Mouse (Mus musculus) olfactory bulb, adult 2 months (tissue): ENCODE results near the gene Hivep3. TPM values are rescaled to one million over a fixed set of nuclear protein-coding genes. Genes with fewer than 3 reads are reported as not detected.

Experiments
- H3K27ac ChIP-seq: fragments of 200-500 bp; 2 replicates; pipeline ENCODE4 v1.5.1; 2012; ENCODE audit warnings: low read depth, low read length; ENCODE audit not compliant: insufficient read depth
- H3K4me1 ChIP-seq: fragments of 200-500 bp; 2 replicates; pipeline ENCODE4 v1.6.1; 2012; ENCODE audit warnings: low read length; ENCODE audit not compliant: control insufficient read depth, insufficient read depth
- H3K4me3 ChIP-seq: fragments of 200-500 bp; 2 replicates; pipeline ENCODE4 v1.5.1; 2012; ENCODE audit warnings: mild to moderate bottlenecking, low read depth, low read length, moderate library complexity; ENCODE audit not compliant: insufficient read depth
- CTCF ChIP-seq: fragments of 200-500 bp; IDR thresholded peaks from 2 replicates; pipeline ENCODE4 v1.5.1; 2012; ENCODE audit warnings: low read depth, mild to moderate bottlenecking, low read length, moderate library complexity; ENCODE audit not compliant: insufficient read depth
- POLR2A ChIP-seq: fragments of 200-500 bp; IDR thresholded peaks from 2 replicates; pipeline ENCODE4 v1.6.1; 2012; ENCODE audit warnings: mild to moderate bottlenecking, low read depth, low read length, moderate library complexity; ENCODE audit not compliant: insufficient read depth
- WGBS: fragments of 180-500 bp; shearing (Covaris S2); methylation state at CpG from one replicate; pipeline ENCODE4 v1.1.7; 2018; 5-methylcytosine and 5-hydroxymethylcytosine counted together
- polyA plus RNA-seq: library from polyadenylated mRNA; stranded (reverse); fragments of >200 nt; gene quantifications from 2 replicates; pipeline ENCODE4 v1.2.4, GENCODE M21; 2012; ENCODE audit warnings: low replicate concordance; ENCODE audit not compliant: missing spikeins, insufficient read depth, insufficient read length

Hivep3 gene
- polyA plus RNA-seq, 1 experiment: 55.7 TPM

- Histone ChIP-seq H3K4me1 (peaks cover 25% of the 10 kb centered on the region), H3K27ac (no peak overlapping the region), H3K4me3 (no peak overlapping the region)
- WGBS: 80% methylated on average over 5 of the region's 5 CpGs
- TF ChIP-seq CTCF (no peak), POLR2A (no peak)
Observed at GRCm38 (mm10) chr4:120158714-120159310, 425.2 kb downstream of the Hivep3 start.

- H3K27ac ChIP-seq: no peak within 1 kb of the TSS
- peaks cover 31% of the 10 kb centered on the region for H3K4me1 ChIP-seq
- TF ChIP-seq POLR2A (no peak), CTCF (no peak)
- no peak within 1 kb of the TSS for H3K4me3 ChIP-seq
- 66% methylated on average over 29 of the region's 29 CpGs for WGBS
Observed at GRCm38 (mm10) chr4:120161166-120161949, 427.8 kb downstream of the Hivep3 start, which contains the start of gene Edn2. Gene Edn2, plus strand, starts transcription at chr4:120161206.

- TF ChIP-seq POLR2A (no peak), CTCF (no peak)
- Histone ChIP-seq H3K4me1 (peaks cover 31% of the 10 kb centered on the region), H3K4me3 (no peak overlapping the region), H3K27ac (no peak overlapping the region)
- 74% methylated on average over 8 of the region's 8 CpGs for WGBS
Observed at GRCm38 (mm10) chr4:120162586-120162985, 429.0 kb downstream of the Hivep3 start.

GRCm38 (mm10) chr4:120163242-120163641 lies 429.7 kb downstream of the Hivep3 start:
- 36% methylated on average over 11 of the region's 11 CpGs for WGBS
- Histone ChIP-seq H3K4me1 (peaks cover 31% of the 10 kb centered on the region), H3K27ac (no peak overlapping the region), H3K4me3 (no peak overlapping the region)
- TF ChIP-seq CTCF (no peak), POLR2A (no peak)

GRCm38 (mm10) chr4:120164316-120164715 lies 430.7 kb downstream of the Hivep3 start:
- H3K27ac ChIP-seq: no peak overlapping the region
- H3K4me1 ChIP-seq: peaks cover 31% of the 10 kb centered on the region
- no peak for TF ChIP-seq POLR2A
- no peak for TF ChIP-seq CTCF
- WGBS: 79% methylated on average over 5 of the region's 5 CpGs
- H3K4me3 ChIP-seq: no peak overlapping the region

- no peak overlapping the region for H3K4me3 ChIP-seq
- WGBS: 97% methylated on average over 6 of the region's 6 CpGs
- TF ChIP-seq POLR2A (no peak), CTCF (no peak)
- peaks cover 21% of the 10 kb centered on the region for H3K4me1 ChIP-seq
- no peak overlapping the region for H3K27ac ChIP-seq
Observed at GRCm38 (mm10) chr4:120167778-120168177, 434.2 kb downstream of the Hivep3 start.

- H3K27ac ChIP-seq: no peak overlapping the region
- peaks cover 16% of the 10 kb centered on the region for H3K4me1 ChIP-seq
- H3K4me3 ChIP-seq: no peak overlapping the region
- TF ChIP-seq POLR2A: no peak
- no peak for TF ChIP-seq CTCF
- WGBS: 93% methylated on average over 4 of the region's 4 CpGs
Observed at GRCm38 (mm10) chr4:120168346-120168745, 434.8 kb downstream of the Hivep3 start.

- no peak for TF ChIP-seq CTCF
- no peak for TF ChIP-seq POLR2A
- Histone ChIP-seq H3K4me3 (no peak overlapping the region), H3K27ac (no peak overlapping the region), H3K4me1 (peaks cover 7% of the 10 kb centered on the region; the same call in 1 of the 2 replicates)
- WGBS: 84% methylated on average over 9 of the region's 9 CpGs
Observed at GRCm38 (mm10) chr4:120170387-120170936, 436.9 kb downstream of the Hivep3 start.
